Mouse (Mus musculus): Measurements from ENCODE around the gene Ubc.
"Not testable (repeated sequence)": the region's sequence is repeated elsewhere in the genome, so short reads cannot be mapped to it uniquely, and the experiment has no call there.

Gene Ubc

DNA sequence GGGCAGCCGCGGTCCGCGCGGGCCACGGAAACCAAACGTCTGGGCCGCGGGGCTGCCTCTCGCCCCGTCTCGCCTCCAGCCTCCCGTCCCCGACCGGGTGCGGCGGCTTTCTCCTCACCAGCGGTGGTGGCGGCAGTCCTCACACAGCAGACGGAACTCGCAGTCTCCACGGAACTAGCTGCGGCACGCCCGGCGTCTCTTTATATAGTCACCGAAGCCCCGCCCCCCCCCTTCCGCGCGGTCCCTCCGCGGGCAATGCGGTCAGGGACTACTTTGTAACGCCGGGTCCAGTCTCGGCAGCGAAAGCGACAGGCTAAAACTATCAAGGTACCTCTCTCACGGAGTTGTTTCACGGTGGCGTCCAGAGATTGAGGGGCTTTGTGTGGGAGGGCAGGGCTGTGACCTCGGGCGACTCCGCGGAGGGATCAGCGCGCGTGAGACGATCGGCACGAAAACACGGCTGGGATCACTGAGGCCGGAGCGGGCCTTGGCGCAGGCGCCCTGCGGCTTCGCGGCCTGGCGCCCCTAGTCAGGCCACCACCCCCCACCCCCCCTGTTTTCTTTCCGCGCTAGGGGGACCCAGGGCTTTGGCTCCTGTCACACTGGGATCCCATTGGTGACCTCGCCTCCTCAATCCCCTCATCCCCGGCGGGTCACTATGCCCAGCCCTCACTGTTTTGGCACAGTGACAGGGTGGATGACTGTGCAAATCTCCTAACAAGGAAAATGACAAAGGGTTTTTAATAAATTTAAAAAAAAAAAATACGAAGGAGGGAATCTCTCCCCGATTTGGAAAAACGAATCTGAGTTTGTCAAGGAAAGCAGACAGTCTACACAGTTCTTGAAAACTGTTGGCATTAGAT lies at the start of gene Ubc:
Gene Ubc (minus strand): TSS at position 624 of the 863 bp plus-strand sequence.
- peak; percentile 85 for DNase-seq (ENCODE audit: low read depth, low spot score)

DNA sequence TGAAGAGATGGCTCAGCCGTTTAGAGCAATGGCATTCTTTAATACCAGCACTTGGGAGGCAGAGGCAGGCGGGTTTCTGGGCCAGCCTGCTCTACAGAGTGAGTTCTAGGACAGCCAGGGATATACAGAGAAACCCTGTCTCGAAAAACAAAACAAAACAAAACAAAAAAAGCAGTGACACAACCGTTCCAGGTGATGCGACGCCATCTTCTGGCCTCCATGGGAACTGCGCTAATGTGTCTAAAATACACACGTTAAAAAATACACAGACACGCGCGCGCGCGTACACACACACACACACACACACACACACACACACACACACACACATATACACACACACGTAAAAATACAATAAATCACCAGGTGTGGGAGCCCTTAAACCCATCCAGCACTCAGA lies 44.3 kb upstream of the Ubc start:
- not testable (repeated sequence) for DNase-seq (ENCODE audit: low read depth, low spot score)

DNA sequence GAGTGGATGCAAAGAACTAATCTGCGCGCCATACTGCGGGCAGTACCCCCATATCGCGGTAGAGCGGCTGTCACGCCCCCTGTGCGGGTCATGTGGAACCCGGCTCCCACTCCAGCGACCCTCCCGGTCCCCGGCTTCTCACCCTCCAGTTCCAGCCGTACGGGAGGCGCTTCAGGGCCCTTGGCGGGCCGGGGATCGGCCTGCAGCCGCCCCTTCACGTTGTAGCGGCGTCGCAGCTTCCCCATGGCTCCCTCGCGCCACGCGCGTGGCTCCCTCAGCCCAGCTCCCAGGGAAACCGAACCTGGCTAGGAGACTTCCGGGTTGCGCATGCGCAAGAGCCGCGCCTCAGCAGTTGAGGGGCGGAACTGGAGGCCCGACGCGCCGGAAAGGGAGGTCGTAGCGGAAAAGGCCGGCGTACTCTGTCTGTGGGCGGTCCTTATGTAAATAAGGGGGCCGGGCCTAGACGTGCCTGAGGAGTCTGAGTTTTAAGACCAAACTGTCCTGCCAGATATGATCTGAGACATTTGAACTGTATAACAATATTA lies 43.9 kb upstream of the Ubc start, which contains the start of gene Dhx37:
Gene Dhx37 (minus strand): TSS at position 329 of the 545 bp plus-strand sequence.
- DNase-seq (ENCODE audit: low read depth, low spot score), result peak; percentile 85

DNA sequence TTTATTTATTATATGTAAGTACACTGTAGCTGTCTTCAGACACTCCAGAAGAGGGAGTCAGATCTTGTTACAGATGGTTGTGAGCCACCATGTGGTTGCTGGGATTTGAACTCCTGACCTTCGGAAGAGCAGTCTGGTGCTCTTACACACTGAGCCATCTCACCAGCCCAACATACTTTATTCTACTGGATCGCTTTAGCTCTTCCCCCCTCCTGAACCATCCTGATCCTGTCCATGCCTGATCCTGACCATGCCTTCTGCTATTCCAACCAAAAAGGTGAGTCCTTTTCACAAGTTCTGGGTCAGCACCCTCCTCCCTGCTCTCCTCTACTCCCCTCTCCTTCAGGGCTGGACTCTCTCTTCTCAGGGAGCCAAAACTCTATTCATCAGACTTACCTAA lies 42.3 kb upstream of the Ubc start:
- DNase-seq (ENCODE audit: low read depth, low spot score), result not testable (repeated sequence)

DNA sequence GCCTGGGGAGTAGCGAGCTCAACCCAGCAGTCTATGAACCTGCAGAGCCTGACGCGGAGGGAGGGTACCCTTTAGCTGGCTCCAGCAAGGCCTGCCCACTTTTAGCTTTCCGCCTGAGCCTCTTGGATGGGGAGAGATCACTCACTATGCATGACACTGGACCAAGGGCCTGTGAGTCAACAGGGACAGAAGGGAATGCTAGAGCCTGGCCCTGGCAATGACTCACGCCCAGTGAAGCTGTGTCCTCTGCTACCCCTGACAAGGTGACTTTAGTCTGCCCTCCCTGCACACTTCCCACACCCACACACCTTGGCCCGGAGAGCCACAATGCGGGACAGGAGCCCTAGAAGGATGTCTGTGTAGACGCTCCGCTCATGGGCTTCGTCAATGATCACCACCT lies 36.3 kb upstream of the Ubc start:
- DNase-seq (ENCODE audit: low read depth, low spot score), result no peak

DNA sequence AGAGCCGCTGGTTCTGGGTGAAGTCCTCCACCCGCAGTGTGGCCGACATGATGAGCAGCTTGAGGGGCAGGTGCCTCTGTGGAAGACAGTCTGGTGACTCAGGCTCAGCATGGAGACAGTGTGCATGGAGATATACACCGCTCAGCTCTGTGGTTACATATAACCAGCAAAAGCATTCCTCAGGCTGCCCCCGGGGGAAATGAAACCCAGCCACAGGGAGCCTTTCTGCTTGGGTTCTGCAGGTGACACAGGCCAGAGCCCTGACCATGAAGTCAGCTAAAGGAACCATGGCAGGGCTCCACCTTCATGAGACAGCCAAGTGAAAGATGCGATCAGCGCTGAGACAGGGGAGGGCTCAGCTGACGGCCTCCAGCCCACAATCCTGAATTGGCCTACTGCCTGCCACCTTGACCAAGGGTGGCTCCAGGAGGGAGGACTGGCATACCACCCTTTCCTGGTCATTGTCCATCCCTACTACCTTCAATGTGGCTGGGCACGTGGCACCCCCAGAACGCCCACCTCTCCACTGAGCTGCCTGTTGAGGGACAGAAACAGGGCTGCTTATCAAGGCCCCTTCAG lies 35.8 kb upstream of the Ubc start:
- DNase-seq (ENCODE audit: low read depth, low spot score), result no peak

DNA sequence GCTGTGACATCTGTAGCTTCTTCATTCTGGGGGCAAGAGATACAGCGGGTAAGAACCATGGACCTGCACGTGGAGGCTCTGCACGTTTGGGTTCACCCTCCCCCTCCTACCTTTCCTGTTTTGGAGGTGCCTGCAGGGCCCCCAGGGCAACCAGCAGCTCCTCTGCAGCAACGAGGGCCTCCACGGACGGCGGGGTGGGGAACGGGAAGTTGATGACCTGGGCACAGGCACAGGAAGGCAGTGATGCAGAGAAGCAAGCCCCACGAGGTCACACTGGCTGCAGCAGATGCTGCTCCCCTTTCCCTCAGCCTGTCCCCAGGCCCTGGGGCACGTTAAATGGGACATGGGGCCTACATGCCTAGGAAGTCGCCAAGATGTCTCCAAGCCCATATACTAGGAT lies 29.1 kb upstream of the Ubc start:
- DNase-seq (ENCODE audit: low read depth, low spot score), result no peak

DNA sequence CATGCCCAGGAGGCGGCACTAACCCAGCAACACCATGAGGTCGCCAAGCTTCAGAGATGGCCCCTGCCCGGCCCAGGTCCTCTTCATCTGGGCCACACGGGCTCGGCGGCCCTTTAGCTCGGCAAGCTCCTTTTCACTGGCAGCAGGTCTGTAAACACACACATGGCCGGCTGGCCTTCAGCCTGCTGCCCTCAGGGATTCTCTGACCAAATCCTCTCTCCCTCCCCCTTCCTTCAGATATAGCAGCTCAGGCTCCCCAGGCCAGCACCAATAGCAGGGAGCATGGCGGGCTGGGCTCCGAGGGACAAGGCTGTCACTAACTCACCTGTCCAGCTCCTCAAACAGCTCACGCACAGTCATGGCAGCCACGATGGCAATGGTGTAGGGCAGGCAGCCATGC lies 28.6 kb upstream of the Ubc start:
- DNase-seq (ENCODE audit: low read depth, low spot score), result no peak

DNA sequence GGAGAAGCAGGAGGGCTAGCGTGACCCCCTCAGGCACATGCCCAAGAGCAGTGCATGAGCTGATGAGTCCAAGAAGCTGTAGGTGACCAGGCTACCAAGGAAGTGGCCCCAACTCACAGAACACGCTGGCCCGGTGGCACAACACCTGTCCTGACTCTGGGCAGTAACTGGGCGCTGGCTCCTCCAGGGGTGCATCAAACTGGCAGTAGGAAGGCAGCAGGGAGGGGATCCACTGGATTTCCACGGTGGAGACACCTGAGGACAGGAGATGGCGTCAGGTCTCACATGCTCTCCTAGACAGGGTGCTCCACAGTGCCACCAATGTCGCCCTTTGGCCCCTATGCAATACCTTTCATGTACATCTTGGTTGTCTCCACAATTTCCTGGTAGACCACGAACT lies 26.2 kb upstream of the Ubc start:
- DNase-seq (ENCODE audit: low read depth, low spot score), result no peak

DNA sequence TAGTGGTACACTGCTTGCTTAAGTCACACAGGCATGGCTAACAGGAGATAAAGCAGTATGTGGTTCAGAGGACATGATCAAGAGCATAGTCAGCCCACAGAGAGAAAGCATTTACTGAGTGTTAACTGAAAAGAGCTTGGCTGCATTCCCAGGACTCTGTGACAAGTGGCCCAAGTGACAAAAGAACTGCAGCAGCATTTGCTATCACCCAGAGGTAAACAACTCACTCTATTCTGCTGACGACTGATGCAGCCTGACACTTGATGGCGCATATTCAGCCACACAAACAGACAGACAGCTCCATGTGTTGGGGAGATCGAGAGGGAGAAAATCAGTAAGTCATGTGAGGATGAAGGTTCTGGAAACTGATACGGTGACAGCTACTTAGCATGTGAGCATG lies 23.8 kb upstream of the Ubc start:
- no peak for DNase-seq (ENCODE audit: low read depth, low spot score)

DNA sequence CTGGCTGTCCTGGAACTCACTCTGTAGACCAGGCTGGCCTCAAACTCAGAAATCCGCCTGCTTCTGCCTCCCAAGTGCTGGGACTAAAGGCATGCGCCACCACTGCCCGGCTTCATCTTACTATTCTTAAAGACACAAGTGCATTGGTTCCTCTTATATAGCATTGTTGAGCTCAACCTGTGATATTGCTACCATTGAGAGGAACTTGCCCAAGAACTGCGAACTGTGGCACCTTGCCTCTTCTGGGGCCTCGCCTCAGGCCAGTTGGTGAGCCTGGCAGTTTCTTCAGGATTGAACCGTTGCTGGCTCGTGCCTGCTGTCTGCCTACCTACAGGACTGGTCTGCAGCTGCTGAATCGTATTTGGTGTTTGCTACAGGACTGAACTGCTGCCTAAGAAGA lies 22.5 kb upstream of the Ubc start:
- not testable (repeated sequence) for DNase-seq (ENCODE audit: low read depth, low spot score)

DNA sequence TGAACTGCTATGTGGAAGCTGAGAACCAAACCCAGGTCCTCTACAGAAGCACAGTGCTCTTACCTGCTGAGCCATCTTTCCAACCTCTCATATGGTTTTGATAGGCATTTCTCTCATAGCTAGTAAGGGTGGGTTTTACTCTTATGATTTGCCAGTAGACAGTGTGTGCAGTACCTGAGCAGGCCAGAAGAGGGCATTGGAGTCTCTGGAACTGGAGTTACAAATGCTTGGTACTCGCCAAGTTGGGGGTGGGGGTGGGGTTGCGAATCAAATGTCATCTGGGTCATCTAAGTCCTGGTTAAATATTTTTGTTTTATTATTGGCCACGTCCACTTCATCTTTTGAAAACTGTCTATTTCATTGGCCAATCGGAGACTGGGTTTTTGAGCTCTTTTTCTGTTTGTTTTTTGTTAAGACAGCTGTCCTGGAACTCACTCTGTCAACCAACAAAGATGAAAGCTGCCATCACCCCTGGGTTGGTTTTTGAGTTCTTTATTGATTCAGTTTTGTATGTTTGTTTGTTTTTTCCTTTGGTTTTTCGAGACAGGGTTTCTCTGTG lies 22.0 kb upstream of the Ubc start:
- no peak for DNase-seq (ENCODE audit: low read depth, low spot score)

DNA sequence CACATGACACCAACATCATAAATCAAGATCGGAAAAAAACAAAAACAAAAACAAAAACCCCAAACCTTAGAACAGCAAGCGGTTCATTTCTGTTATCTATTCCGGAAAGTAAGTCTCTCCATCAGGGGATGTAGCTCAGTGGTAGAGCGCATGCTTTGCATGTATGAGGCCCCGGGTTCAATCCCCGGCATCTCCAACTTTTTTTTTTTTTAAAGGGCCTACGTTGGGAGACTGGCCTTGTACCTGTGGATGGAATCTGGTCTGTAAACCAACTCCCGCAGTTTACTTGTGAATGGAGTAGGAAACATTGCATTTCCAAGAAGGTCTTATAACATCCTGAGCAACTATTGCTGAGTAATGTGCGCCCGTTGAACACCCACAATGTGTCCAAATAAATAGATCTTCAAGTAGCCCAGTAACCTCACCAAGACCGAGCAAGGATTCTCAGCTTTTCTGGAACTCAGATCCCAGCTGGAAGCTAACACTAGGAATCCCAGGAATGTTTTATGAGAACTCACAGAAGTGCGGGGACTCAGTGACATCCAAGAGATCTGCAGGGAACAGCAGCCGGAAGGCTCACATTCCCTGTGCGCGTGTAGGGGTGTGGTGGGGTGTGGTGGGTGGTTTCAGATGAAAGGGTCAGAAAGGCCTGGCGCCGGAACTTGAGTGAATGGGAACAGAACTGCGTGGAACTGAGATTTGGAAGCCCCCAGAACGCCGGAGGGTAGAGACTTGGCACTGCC lies 19.5 kb upstream of the Ubc start:
- no peak for DNase-seq (ENCODE audit: low read depth, low spot score)

DNA sequence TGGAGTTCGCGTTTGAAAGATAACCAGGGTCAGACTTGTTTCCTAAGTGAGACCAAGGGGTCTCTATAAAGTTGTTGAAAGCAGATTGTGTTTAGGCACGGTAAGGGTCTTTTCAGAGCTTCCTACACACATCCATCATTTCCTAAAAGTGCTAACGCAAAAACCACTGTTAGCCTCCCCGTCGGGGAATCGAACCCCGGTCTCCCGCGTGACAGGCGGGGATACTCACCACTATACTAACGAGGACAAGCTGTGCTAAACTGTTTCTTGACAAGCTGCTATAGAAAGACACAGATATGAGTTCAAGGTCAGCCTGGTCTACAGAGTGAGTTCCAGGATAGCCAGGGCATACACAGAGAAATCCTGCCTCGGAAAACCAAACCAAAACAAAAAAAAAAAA lies 18.8 kb upstream of the Ubc start:
- DNase-seq (ENCODE audit: low read depth, low spot score), result no peak

DNA sequence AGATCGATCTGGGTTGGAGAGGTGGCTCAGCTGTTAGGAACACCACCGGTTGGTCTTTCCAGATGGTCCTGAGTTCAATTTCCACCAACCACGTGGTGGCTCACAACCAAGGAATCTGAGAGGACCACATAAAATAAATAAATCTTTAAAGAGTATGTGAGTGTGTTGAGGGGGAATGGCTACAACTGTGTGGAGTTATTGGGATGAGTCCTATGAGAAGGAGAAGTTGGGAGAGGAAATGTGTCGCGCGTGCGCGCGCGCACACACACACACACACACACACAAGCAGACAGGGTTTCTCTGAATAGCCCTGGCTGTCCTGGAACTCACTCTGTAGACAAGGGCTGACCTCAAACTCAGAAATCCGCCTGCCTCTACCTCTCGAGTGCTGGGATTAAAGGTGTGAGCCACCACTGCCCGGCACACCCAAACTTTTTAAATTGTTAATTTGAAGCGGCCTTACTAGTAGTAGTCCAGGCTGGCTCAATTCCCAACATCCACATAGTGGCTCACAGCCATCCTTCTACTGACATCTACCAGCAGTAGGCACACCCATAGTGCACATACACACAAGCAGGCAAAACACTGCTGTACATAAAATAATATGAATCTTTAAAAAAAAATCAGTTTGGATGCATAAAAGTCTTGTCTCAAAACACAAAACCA lies 18.0 kb upstream of the Ubc start:
- no peak for DNase-seq (ENCODE audit: low read depth, low spot score)

DNA sequence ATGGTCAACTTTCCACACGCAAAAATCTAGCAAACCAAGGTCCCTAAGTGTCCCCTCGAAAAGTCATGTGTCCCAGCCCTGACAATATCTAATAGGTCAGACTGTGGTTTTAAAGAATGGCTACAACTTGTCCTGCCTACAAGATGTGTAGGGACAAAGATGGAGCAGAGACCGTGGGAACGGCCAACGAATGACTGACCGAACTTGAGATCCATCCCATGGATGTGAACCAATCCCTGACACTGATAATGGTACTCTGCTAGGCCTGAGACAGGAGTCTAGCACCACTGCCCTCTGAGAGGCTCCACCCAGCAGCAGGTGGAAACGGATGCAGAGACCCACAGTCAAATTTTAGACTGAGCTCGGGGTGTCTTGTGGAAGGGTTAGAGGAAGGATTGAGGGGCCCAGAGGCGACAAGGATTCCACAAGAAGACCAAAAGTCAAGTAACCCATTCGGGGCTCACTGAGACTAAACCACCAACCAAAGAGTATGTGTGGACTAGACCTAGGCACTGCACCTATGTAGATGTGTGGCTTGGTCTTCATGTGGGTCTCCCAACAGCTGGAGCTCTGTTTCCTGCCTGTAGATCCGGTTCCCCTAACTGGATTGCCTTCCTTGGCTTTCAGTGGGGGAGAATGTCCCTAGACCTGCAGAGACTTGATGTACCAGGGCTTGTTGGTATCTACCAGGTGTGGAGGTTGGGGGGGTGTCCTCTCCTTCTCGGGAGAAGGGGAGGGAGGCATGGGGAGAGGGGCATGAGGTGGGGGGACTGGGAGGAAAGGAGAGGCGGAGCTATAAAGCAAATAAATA lies 17.2 kb upstream of the Ubc start:
- DNase-seq (ENCODE audit: low read depth, low spot score), result no peak

DNA sequence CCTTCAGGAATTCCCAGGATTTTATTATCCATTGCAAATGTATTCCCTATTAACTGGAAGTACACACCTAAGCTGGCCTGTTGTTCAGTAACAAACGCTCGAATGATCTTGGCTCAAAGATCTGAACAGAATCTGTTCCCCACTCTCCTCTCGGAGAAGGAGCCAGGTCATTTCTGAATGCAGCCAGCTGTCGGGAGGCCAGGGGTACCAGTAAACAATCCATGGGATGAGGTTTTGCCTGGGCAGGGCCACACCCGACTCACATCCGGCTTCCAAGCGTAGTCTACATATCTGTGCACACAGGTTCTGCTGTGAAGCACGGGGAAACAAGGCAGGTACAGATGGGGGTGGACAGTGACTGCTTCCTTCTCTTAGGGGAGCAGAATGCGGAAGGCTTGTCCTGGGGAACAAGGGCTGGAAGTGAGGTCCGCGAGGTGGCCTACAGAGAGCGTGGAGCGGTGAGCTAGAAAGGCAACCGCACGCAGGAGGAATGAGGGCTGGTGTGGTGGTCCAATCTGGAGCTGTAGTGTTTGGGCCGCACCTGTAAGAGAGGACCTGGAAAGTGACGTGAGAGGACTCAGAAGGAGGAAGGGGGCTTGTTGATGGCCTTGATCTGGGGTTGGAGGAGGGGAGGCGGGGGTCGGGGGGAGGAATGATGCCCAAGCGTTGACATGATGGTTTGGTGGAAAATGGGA lies 16.5 kb upstream of the Ubc start:
- no peak for DNase-seq (ENCODE audit: low read depth, low spot score)

DNA sequence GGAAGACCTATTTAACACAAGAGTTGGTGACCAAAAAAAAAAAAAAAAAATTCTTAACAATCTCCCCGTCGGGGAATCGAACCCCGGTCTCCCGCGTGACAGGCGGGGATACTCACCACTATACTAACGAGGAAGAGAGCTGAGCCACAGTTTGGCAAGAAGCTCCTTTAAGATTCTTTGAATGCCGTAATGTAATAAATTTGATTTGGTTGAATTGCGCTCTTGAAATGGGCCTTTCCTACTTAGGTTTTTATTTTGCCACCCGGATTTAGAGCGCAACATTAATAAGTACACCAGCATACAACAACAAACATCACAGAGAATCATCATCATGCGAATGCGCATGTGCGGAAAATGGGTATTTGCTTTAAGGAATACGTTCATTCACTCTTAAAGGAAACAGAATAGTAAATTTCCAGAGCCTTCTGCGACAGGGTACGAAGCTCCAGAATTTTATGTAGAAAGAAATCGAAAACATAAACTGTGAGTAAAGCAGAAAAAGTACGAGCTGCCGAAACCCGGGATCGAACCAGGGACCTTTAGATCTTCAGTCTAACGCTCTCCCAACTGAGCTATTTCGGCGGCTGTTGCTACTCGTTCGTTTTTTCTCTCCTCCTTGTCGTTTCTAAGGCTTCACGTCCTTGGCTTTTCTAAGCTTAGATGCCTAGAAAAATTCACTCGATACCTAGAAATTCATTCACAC lies 15.7 kb upstream of the Ubc start:
- DNase-seq (ENCODE audit: low read depth, low spot score), result peak; percentile 54

DNA sequence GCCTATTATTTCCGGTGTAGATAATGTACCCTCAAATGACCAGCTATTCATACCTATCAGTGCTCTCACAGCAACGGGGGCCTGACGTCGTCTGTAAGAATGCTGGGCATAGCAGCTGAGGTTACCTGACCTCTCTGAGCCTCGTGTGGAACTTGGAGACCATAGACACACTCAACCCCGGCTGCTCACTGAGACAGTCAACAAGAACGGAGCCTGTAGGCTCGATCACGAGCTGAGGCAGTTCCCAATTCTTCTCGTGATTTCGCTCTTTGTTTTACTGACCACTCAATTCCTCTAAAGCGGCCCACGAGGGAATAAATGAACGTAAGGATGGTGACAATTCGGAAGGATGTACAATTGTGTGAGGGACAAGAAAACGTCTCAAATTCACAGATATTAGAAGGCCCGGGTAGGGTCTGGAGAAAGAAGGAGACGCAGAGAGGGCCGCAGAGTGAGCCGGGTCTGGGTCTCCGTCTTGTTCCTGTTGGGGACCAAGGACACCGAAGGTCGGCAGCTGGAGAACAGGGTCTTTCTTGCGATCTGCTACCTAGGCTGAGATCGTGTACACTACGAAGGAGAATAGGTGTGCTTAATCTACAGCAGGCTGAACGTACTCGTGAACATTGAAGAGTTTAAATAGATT lies 15.0 kb upstream of the Ubc start:
- DNase-seq (ENCODE audit: low read depth, low spot score), result no peak
